Mouse (Mus musculus) cerebellum, adult 2 months (tissue): Measurements from ENCODE around the gene Dlgap1.

Experiments used
- CTCF ChIP-seq: fragments of 200-500 bp; IDR thresholded peaks from 2 replicates; pipeline ENCODE4 v1.5.1; 2011; ENCODE audit warnings: low read depth, mild to moderate bottlenecking, control low read depth, low read length, moderate library complexity, borderline replicate concordance; ENCODE audit not compliant: insufficient read depth
- POLR2A ChIP-seq: fragments of 200-500 bp; IDR thresholded peaks from 2 replicates; pipeline ENCODE4 v1.6.1; 2011; ENCODE audit warnings: low read length, control low read depth, borderline replicate concordance; ENCODE audit not compliant: insufficient read depth

DNA sequence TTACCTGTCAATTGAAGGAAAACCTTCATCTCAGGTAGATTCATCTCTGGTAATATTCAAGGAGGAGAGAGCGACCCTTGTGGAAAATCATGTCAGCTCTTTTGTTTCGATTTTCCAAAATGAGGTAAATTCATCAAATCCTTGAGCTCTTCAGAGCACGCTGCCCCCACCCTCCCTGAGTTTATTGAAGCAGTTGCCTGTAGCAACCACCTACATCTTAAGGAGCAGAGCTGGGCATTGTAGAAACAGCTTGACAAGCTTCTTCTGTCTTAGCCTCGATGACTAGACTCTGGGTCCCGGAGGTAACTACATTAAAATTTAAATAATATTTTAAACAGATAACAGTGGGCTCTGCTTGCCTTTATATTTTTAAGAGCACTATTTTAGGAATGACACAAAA is 636.8 kb downstream of the Dlgap1 start:
- TF ChIP-seq POLR2A (no peak), CTCF (no peak)
